11 mouse cellular contexts compared by ENCODE assay signal in the genomic region with DNA sequence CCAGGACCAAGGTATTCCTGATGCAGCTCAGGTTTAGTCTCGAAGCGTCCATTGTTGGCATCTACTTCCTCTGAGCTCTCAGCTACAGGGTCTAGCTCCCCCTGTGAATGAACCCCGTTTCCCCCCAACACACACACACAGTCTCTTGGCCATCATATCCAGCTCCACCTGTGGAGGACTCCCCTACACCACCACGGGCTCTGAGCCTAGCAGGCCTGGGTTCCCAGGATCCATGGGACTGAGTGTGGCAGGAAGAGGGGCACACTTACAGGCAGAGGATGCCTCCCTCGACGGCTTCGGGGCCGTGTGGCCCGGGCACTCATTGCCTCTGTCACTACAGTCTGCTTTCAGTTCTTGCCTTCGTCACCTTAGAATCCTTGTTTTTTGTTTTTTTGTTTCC. TPM values are rescaled to one million over a fixed set of nuclear protein-coding genes. Genes with fewer than 3 reads are reported as not detected.
DNase-seq lines count a peak whose midpoint lies in the region; ATAC-seq lines count a peak whose summit lies in the region.
"Had no signal": no experiment of that assay in that cellular context is flagged by ENCODE, and none has a peak within 500 bp of the region (broad histone marks: within the 10 kb centered on the region; RNA-seq: fewer than 3 reads in every experiment).

No protein-coding gene starts in this region.

- intact Hi-C loops in heart, postnatal 10 days (cut with DNase I) = no loop called here

- peak overlapping the region; percentile 42 for H3K4me2 ChIP-seq in kidney, embryonic 15.5 days
- H3K4me2 ChIP-seq in stomach, embryonic 16.5 days (ENCODE audit: low read depth, low read length) = 0 out of 2 replicates have a peak overlapping the region, but pooled peaks have one; percentile 16

- peak overlapping the region; percentile 85; the same call in 1 of the 2 replicates for H3K27ac ChIP-seq in heart, embryonic 10.5 days
- H3K27ac ChIP-seq in kidney, embryonic 15.5 days = peak overlapping the region; percentile 84
- no peak overlapping the region for H3K27ac ChIP-seq in stomach, embryonic 16.5 days (ENCODE audit: low read length)

- no peak overlapping the region for H3K9ac ChIP-seq in kidney, embryonic 15.5 days
- peak overlapping the region; percentile 44; the same call in 1 of the 2 replicates for H3K9ac ChIP-seq in stomach, embryonic 16.5 days (ENCODE audit: low read length)

- no peak for DNase-seq in heart, embryonic 10.5 days (ENCODE audit: low spot score)
- no peak for DNase-seq in heart, postnatal 10 days
- peak; percentile 1 to 3 for DNase-seq in spleen, adult 18-20 months
- no peak for DNase-seq in spleen, postnatal 14 days (ENCODE audit: low spot score in 2 of 2)
- DNase-seq in adrenal gland, adult 18-20 months (ENCODE audit: low spot score in 2 of 2) = no peak
- DNase-seq in adrenal gland, postnatal 14 days = no peak
- DNase-seq: thymus, adult 2 months had no signal

- H3K4me1 ChIP-seq in heart, embryonic 10.5 days = peaks cover 32% of the 10 kb centered on the region
- peaks cover 25% of the 10 kb centered on the region for H3K4me1 ChIP-seq in kidney, embryonic 15.5 days
- peaks cover 7% of the 10 kb centered on the region for H3K4me1 ChIP-seq in stomach, embryonic 16.5 days (ENCODE audit: control insufficient read depth, insufficient read depth, low read length)

- WGBS in heart, embryonic 10.5 days = 78% methylated on average over 10 of the region's 10 CpGs
- 77% methylated on average over 10 of the region's 10 CpGs for WGBS in kidney, embryonic 15.5 days
- WGBS in stomach, embryonic 16.5 days = 83% methylated on average over 10 of the region's 10 CpGs

- H3K36me3 ChIP-seq in heart, embryonic 10.5 days = peaks cover 17% of the 10 kb centered on the region
- peaks cover 20% of the 10 kb centered on the region for H3K36me3 ChIP-seq in kidney, embryonic 15.5 days
- H3K36me3 ChIP-seq in stomach, embryonic 16.5 days (ENCODE audit: control insufficient read depth, insufficient read depth, low read length) = peaks cover 5% of the 10 kb centered on the region; the same call in 1 of the 2 replicates

- H3K27me3 ChIP-seq in heart, embryonic 10.5 days (ENCODE audit: insufficient read depth, poor library complexity, severe bottlenecking) = peaks cover 5% of the 10 kb centered on the region; the same call in 1 of the 2 replicates
- no peaks in the 10 kb centered on the region for H3K27me3 ChIP-seq in kidney, embryonic 15.5 days
- no peaks in the 10 kb centered on the region for H3K27me3 ChIP-seq in stomach, embryonic 16.5 days (ENCODE audit: control insufficient read depth, insufficient read depth, low read length)

- no peak for ATAC-seq in kidney, embryonic 15.5 days (replicated peaks; ENCODE audit: low FRiP score)
- ATAC-seq in stomach, embryonic 16.5 days (ENCODE audit: insufficient read depth, low FRiP score) = no peak

- H3K9me3 ChIP-seq in heart, embryonic 10.5 days = no peaks in the 10 kb centered on the region
- no peaks in the 10 kb centered on the region for H3K9me3 ChIP-seq in kidney, embryonic 15.5 days (replicated peaks)
- no peaks in the 10 kb centered on the region for H3K9me3 ChIP-seq in stomach, embryonic 16.5 days (replicated peaks; ENCODE audit: control insufficient read depth, low read length)
- H3K9me3 ChIP-seq: G1E had no signal

- no peak overlapping the region for H3K4me3 ChIP-seq in heart, embryonic 10.5 days
- peak overlapping the region; percentile 27 for H3K4me3 ChIP-seq in kidney, embryonic 15.5 days (replicated peaks)
- peak overlapping the region; percentile 18 for H3K4me3 ChIP-seq in stomach, embryonic 16.5 days (replicated peaks; ENCODE audit: low read length)

RNA-seq across cellular contexts. Expression of a gene that starts 0.5 kb away (rescaled TPM):
- polyA plus RNA-seq in heart, embryonic 10.5 days (2016; fragmentation: Nextera tagmentation; extraction: Ambion mirVana) = 6.1 and 7.9 TPM in 2 replicates
- 10 to 100 TPM; 38.0 to 42.7 TPM for total RNA-seq in heart, postnatal 10 days (2021)
- polyA plus RNA-seq in kidney, embryonic 15.5 days (2015; fragmentation: Nextera tagmentation; extraction: Ambion mirVana) = 19.1 and 22.3 TPM in 2 replicates
- polyA plus RNA-seq in stomach, embryonic 16.5 days (2015; fragmentation: Nextera tagmentation; extraction: Ambion mirVana) = 12.7 and 12.8 TPM in 2 replicates
- total RNA-seq in adrenal gland, adult 18-20 months (2021) = 10 to 100 TPM; 14.0 to 16.5 TPM
- total RNA-seq in adrenal gland, postnatal 14 days (2021) = 30.9 and 37.6 TPM in 2 replicates
- total RNA-seq: neutrophil, adult 5-6 weeks had no signal

RNA-seq across cellular contexts. Expression of a gene that starts 1.6 kb away (rescaled TPM):
- polyA plus RNA-seq in heart, embryonic 10.5 days (2016; fragmentation: Nextera tagmentation; extraction: Ambion mirVana) = 101 and 111 TPM in 2 replicates
- total RNA-seq in heart, postnatal 10 days (2021) = 10 to 100 TPM; 65.1 to 65.7 TPM
- 117 and 118 TPM in 2 replicates for polyA plus RNA-seq in kidney, embryonic 15.5 days (2015; fragmentation: Nextera tagmentation; extraction: Ambion mirVana)
- polyA plus RNA-seq in stomach, embryonic 16.5 days (2015; fragmentation: Nextera tagmentation; extraction: Ambion mirVana) = 72.2 and 77.4 TPM in 2 replicates
- total RNA-seq in adrenal gland, adult 18-20 months (2021) = 100 to 1,000 TPM in 1 of 2 experiments, 10 to 100 TPM in 1; 97.9 to 107 TPM
- 85.5 and 88.4 TPM in 2 replicates for total RNA-seq in adrenal gland, postnatal 14 days (2021)

RNA-seq across cellular contexts. Expression of a gene that starts 10.7 kb away (rescaled TPM):
- 33.8 and 35.9 TPM in 2 replicates for polyA plus RNA-seq in heart, embryonic 10.5 days (2016; fragmentation: Nextera tagmentation; extraction: Ambion mirVana)
- 1 to 10 TPM; 2.8 to 3.4 TPM for total RNA-seq in heart, postnatal 10 days (2021)
- polyA plus RNA-seq in kidney, embryonic 15.5 days (2015; fragmentation: Nextera tagmentation; extraction: Ambion mirVana) = 46.7 and 57.1 TPM in 2 replicates
- polyA plus RNA-seq in stomach, embryonic 16.5 days (2015; fragmentation: Nextera tagmentation; extraction: Ambion mirVana) = 38.7 and 42.5 TPM in 2 replicates
- total RNA-seq in adrenal gland, adult 18-20 months (2021) = under 1 TPM; 0.33 to 0.48 TPM
- total RNA-seq in adrenal gland, postnatal 14 days (2021) = 5.8 and 6.9 TPM in 2 replicates
- total RNA-seq: neutrophil, adult 5-6 weeks had no signal

RNA-seq across cellular contexts. Expression of a gene that starts 13.3 kb away (rescaled TPM):
- polyA plus RNA-seq in heart, embryonic 10.5 days (2016; fragmentation: Nextera tagmentation; extraction: Ambion mirVana) = 48.4 and 79.0 TPM in 2 replicates
- total RNA-seq in heart, postnatal 10 days (2021) = 10 to 100 TPM; 57.8 to 60.1 TPM
- polyA plus RNA-seq in kidney, embryonic 15.5 days (2015; fragmentation: Nextera tagmentation; extraction: Ambion mirVana) = 96.1 and 99.9 TPM in 2 replicates
- polyA plus RNA-seq in stomach, embryonic 16.5 days (2015; fragmentation: Nextera tagmentation; extraction: Ambion mirVana) = 17.3 and 24.1 TPM in 2 replicates
- 10 to 100 TPM; 63.9 to 76.0 TPM for total RNA-seq in adrenal gland, adult 18-20 months (2021)
- total RNA-seq in adrenal gland, postnatal 14 days (2021) = 61.1 and 65.7 TPM in 2 replicates

RNA-seq across cellular contexts. Expression of a gene that starts 24.0 kb away (rescaled TPM):
- polyA plus RNA-seq in heart, embryonic 10.5 days (2016; fragmentation: Nextera tagmentation; extraction: Ambion mirVana) = 3.9 and 4.2 TPM in 2 replicates
- total RNA-seq in heart, postnatal 10 days (2021) = 10 to 100 TPM; 10.8 to 11.3 TPM
- polyA plus RNA-seq in kidney, embryonic 15.5 days (2015; fragmentation: Nextera tagmentation; extraction: Ambion mirVana) = 6.6 and 7.1 TPM in 2 replicates
- 5.6 and 6.5 TPM in 2 replicates for polyA plus RNA-seq in stomach, embryonic 16.5 days (2015; fragmentation: Nextera tagmentation; extraction: Ambion mirVana)
- 10 to 100 TPM; 14.4 to 18.6 TPM for total RNA-seq in adrenal gland, adult 18-20 months (2021)
- total RNA-seq in adrenal gland, postnatal 14 days (2021) = 17.4 and 17.9 TPM in 2 replicates

Comparison
In these comparisons a context has a peak if more than half of its experiments do, and no peak if none do; other contexts are left out.
1. DNase-seq: peak in spleen, adult 18-20 months (2 of 2); none in heart, embryonic 10.5 days (single experiment), heart, postnatal 10 days (0 of 2), spleen, postnatal 14 days (0 of 2), adrenal gland, adult 18-20 months (0 of 2) and adrenal gland, postnatal 14 days (single experiment).